Mouse (Mus musculus) forebrain, postnatal 0 days (tissue): ENCODE data around the gene S100a14. TPM values are rescaled to one million over a fixed set of nuclear protein-coding genes. Genes with fewer than 3 reads are reported as not detected.

ENCODE experiments used
- ATAC-seq: fragments of 200-750 bp; cut with Nextera tagmentation; 2 replicates; pipeline ENCODE4 v1.8.0; 2017; ENCODE audit warnings: mild to moderate bottlenecking, moderate library complexity
- DNase-seq: peaks from one replicate; pipeline ENCODE4 v3.0.0-alpha.2; 2015
- H3K27ac ChIP-seq: fragments of 300-500 bp; sonication (generic); 2 replicates; pipeline ENCODE4 v1.5.1; 2014; ENCODE audit warnings: low read depth, mild to moderate bottlenecking, antibody characterized with exemption, low read length, moderate library complexity, mixed read lengths
- H3K27me3 ChIP-seq: fragments of 300-500 bp; sonication (generic); 2 replicates; pipeline ENCODE4 v1.6.1; 2014; ENCODE audit warnings: mild to moderate bottlenecking, low read length, mixed read lengths; ENCODE audit not compliant: insufficient read depth
- H3K36me3 ChIP-seq: fragments of 300-500 bp; sonication (generic); 2 replicates; pipeline ENCODE4 v1.6.1; 2014; ENCODE audit warnings: mild to moderate bottlenecking, moderate library complexity; ENCODE audit not compliant: insufficient read depth
- H3K4me1 ChIP-seq: fragments of 300-500 bp; sonication (generic); 2 replicates; pipeline ENCODE4 v1.6.1; 2014; ENCODE audit warnings: antibody characterized with exemption; ENCODE audit not compliant: insufficient read depth
- H3K4me2 ChIP-seq: fragments of 300-500 bp; sonication (generic); 2 replicates; pipeline ENCODE4 v1.6.1; 2014; ENCODE audit warnings: low read depth, mild to moderate bottlenecking, moderate library complexity
- H3K4me3 ChIP-seq: fragments of 300-500 bp; sonication (generic); 2 replicates; pipeline ENCODE4 v1.5.1; 2014; ENCODE audit warnings: low read depth, low read length, mixed read lengths
- H3K9ac ChIP-seq: fragments of 300-500 bp; sonication (generic); 2 replicates; pipeline ENCODE4 v1.6.1; 2014; ENCODE audit warnings: mild to moderate bottlenecking
- H3K9me3 ChIP-seq: fragments of 300-500 bp; sonication (generic); 2 replicates; pipeline ENCODE4 v1.6.1; 2016; ENCODE audit warnings: low read length
- CTCF ChIP-seq: sonication (generic); IDR thresholded peaks from 2 replicates; pipeline ENCODE4 v1.5.1; 2016; ENCODE audit warnings: antibody characterized with exemption, control low read depth, low read depth
- WGBS: fragments of 180-500 bp; shearing (Covaris S2); extraction: QIAGEN DNeasy Blood & Tissue Kit; methylation state at CpG from one replicate; pipeline ENCODE4 v1.1.7; 2014; 5-methylcytosine and 5-hydroxymethylcytosine counted together
- polyA plus RNA-seq: library from polyadenylated mRNA; unstranded; fragments of >200 nt; fragmentation: Nextera tagmentation; extraction: Ambion mirVana; gene quantifications from 2 replicates; pipeline ENCODE4 v1.2.1, GENCODE M21; 2015
- total RNA-seq: library from RNA; depleted of rRNA; stranded (reverse); fragments of >200 nt; gene quantifications from 2 replicates; pipeline ENCODE4 v1.2.3, GENCODE M21; 2014

The S100a14 gene
- total and polyA plus RNA-seq, 2 experiments from 2014 or later, result not detected

- Histone ChIP-seq H3K4me1 (0 out of 2 replicates have a peak, but pooled peaks cover 4% of the 10 kb centered on the region), H3K9me3 (no peaks in the 10 kb centered on the region), H3K9ac (no peak overlapping the region), H3K4me2 (no peak overlapping the region), H3K4me3 (no peak overlapping the region), H3K27ac (no peak overlapping the region), H3K36me3 (no peaks in the 10 kb centered on the region), H3K27me3 (no peaks in the 10 kb centered on the region)
- WGBS, result 82% methylated on average over 5 of the region's 5 CpGs
- ATAC-seq (no peak), DNase-seq (no peak)
- no peak for TF ChIP-seq CTCF
These were observed 11.2 kb downstream of the S100a14 start for GRCm38 (mm10) chr3:90537905-90538296.

- H3K9ac ChIP-seq, result no peak overlapping the region
- DNase-seq, result peak; percentile 17
These were observed 14.2 kb downstream of the S100a14 start for GRCm38 (mm10) chr3:90540904-90541303.

GRCm38 (mm10) chr3:90549676-90550420, 23.2 kb downstream of the S100a14 start:
- Histone ChIP-seq H3K36me3 (no peaks in the 10 kb centered on the region), H3K4me3 (no peak overlapping the region)

More at GRCm38 (mm10) chr3:90540904-90541303, 14.2 kb downstream of the S100a14 start:
- Histone ChIP-seq H3K36me3 (no peaks in the 10 kb centered on the region), H3K4me3 (no peak overlapping the region), H3K27me3 (no peaks in the 10 kb centered on the region), H3K27ac (peak overlapping the region; percentile 15), H3K4me2 (no peak overlapping the region), H3K9me3 (no peaks in the 10 kb centered on the region), H3K4me1 (0 out of 2 replicates have a peak, but pooled peaks cover 4% of the 10 kb centered on the region)
- TF ChIP-seq CTCF, result no peak
- peak; percentile 90 for ATAC-seq
- WGBS, result 21% methylated on average over 4 of the region's 4 CpGs

GRCm38 (mm10) chr3:90550421-90550790, 23.8 kb downstream of the S100a14 start:
- Histone ChIP-seq H3K4me2 (no peak overlapping the region), H3K27ac (no peak overlapping the region), H3K4me1 (no peaks in the 10 kb centered on the region), H3K4me3 (no peak overlapping the region), H3K36me3 (no peaks in the 10 kb centered on the region), H3K27me3 (no peaks in the 10 kb centered on the region), H3K9ac (no peak overlapping the region), H3K9me3 (no peaks in the 10 kb centered on the region)
- TF ChIP-seq CTCF, result no peak
- ATAC-seq, result no peak
- WGBS, result 85% methylated on average over 2 of the region's 2 CpGs
- no peak for DNase-seq

More at GRCm38 (mm10) chr3:90549676-90550420, 23.2 kb downstream of the S100a14 start:
- H3K4me1 ChIP-seq, result no peaks in the 10 kb centered on the region
- no peak for TF ChIP-seq CTCF
- 76% methylated on average over 5 of the region's 5 CpGs for WGBS
- H3K27ac ChIP-seq, result no peak overlapping the region
- H3K27me3 ChIP-seq, result no peaks in the 10 kb centered on the region
- H3K9me3 ChIP-seq, result no peaks in the 10 kb centered on the region
- H3K9ac ChIP-seq, result no peak overlapping the region
- no peak overlapping the region for H3K4me2 ChIP-seq
- ATAC-seq (no peak), DNase-seq (no peak)

- Histone ChIP-seq H3K9ac (no peak overlapping the region), H3K27ac (no peak overlapping the region), H3K36me3 (no peaks in the 10 kb centered on the region), H3K4me2 (no peak overlapping the region), H3K9me3 (no peaks in the 10 kb centered on the region), H3K27me3 (no peaks in the 10 kb centered on the region), H3K4me1 (no peaks in the 10 kb centered on the region), H3K4me3 (no peak overlapping the region)
- ATAC-seq (no peak), DNase-seq (no peak)
- TF ChIP-seq CTCF, result no peak
- 73% methylated on average over 2 of the region's 2 CpGs for WGBS
These were observed 25.6 kb downstream of the S100a14 start for GRCm38 (mm10) chr3:90552231-90552630.

GRCm38 (mm10) chr3:90555954-90556353, 29.3 kb downstream of the S100a14 start:
- no peak overlapping the region for H3K9ac ChIP-seq
- WGBS, result 13% methylated on average over 5 of the region's 5 CpGs
- no peak overlapping the region for H3K4me2 ChIP-seq

GRCm38 (mm10) chr3:90560008-90560628, 33.5 kb downstream of the S100a14 start, which contains the start of gene S100a3:
Gene S100a3, plus strand, starts transcription at chr3:90560578.
- TF ChIP-seq CTCF, result no peak
- Histone ChIP-seq H3K4me1 (no peaks in the 10 kb centered on the region), H3K27ac (no peak within 1 kb of the TSS), H3K36me3 (no peaks in the 10 kb centered on the region), H3K27me3 (no peaks in the 10 kb centered on the region), H3K9ac (no peak within 1 kb of the TSS), H3K4me3 (no peak within 1 kb of the TSS), H3K4me2 (no peak within 1 kb of the TSS), H3K9me3 (no peaks in the 10 kb centered on the region)
- DNase-seq, result no peak
- 87% methylated on average over 6 of the region's 6 CpGs for WGBS
- ATAC-seq, result peak; percentile 29; the same call in 1 of the 2 replicates

More at GRCm38 (mm10) chr3:90555954-90556353, 29.3 kb downstream of the S100a14 start:
- H3K27me3 ChIP-seq, result no peaks in the 10 kb centered on the region
- H3K27ac ChIP-seq, result no peak overlapping the region
- H3K4me3 ChIP-seq, result no peak overlapping the region
- H3K9me3 ChIP-seq, result no peaks in the 10 kb centered on the region
- ATAC-seq (peak; percentile 95), DNase-seq (peak; percentile 59)
- no peaks in the 10 kb centered on the region for H3K4me1 ChIP-seq
- TF ChIP-seq CTCF, result no peak
- H3K36me3 ChIP-seq, result no peaks in the 10 kb centered on the region
